Mouse (Mus musculus): ENCODE results near the gene Ptpn11. TPM values are rescaled to one million over a fixed set of nuclear protein-coding genes. Genes with fewer than 3 reads are reported as not detected.

Ptpn11 gene
- total RNA-seq, 2 experiments from 2014 or later: 85.8 to 88.5 TPM

DNA sequence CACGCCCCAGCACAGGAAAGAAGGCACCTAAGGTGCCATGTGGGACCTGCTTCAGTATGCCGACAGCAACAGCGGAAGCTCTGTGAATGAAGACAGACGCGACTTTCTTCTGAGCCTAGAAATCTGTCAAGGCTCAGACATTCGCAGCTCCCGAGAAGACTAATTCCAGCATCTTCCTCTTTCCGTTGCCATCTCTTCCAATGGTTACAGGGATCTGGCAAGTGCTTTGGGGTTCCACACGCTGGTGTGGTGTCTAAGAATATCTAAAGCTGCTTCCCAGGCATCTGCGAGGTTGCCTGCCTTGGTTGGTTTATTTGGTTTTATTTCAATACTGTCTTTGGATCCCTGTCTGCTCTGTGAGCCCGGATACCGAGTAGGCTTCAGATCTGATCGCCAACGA is 65.6 kb downstream of the Ptpn11 start:
- no peak for DNase-seq

DNA sequence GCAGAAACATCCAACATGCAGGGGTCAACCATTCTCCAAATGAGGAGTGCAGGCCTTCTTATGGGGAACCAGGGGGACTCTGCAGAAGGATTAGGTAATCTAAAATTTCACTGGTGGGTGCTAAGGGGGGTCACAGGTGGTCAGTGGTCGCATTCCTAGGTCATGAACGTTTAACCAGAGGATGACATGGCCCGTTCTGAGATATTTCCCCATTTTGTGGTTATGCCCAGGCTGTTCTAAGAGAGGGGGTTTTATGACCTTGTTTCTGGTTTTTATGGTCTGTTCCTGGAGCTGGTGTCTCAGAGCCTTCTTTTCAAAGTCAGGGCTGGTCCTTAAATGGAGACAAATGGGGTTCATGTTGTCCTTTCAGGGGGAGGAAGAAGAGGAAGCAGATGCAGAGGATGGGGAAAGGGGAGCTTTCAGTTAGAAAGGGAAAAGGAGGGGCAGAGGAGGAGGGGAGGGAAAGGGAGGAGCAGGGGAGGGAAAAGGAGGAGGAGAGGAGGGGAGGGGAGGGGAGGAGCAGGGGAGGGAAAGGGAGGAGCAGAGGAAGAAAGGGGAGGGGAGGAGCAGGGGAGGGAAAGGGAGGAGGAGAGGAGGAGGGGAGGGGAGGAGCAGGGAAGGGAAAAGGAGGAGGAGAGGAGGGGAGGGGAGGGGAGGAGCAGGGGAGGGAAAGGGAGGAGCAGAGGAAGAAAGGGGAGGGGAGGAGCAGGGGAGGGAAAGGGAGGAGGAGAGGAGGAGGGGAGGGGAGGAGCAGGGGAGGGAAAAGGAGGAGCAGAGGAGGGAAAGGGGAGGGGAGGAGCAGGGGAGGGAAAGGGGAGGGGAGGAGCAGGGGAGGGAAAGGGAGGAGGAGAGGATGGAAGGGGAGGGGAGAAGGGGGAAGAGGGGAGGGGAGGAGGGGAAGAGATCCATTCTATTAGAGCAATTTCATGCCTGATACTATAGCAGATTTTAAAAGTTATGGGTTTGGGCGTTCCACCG is 66.7 kb downstream of the Ptpn11 start:
- DNase-seq: no peak

DNA sequence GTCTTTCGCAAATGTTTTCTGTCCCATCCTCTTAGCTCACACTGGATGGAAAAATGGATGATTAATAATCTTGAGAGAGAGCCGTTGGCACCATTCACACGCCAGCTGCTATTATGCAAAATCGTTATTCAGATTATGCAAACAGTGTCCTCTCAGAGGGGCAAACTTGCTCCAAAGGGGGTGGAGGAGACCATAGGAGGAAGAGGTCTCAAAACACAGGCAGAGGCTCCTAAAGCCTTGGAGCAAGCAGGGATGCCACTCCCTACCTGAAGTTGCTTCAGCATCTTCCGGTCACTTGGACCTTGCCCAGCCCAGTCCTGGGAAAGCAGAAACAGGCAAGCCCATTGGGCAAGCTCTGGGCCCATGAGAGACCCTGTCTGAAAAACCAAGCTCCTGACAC is 67.8 kb downstream of the Ptpn11 start:
- DNase-seq: no peak

DNA sequence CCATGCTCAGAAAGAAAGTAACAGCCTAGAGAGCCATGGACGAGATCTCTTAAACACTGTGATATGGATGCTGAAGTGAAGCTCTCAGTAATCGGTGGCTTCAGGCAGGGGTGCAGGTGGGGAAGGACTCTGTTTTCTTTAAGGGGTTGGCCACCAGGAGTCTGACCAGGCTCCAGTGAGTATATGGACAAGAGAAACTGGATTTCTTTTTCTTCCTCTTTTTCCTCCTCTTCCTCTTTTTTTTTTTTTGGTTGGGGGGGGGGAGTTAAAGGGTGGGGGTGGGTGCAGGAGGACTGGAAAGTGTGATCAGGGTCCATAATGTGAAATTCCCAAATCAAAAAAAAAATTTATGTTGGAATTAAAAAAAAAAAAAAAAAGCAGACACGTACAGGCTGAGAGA is 68.6 kb downstream of the Ptpn11 start:
- DNase-seq: no peak

DNA sequence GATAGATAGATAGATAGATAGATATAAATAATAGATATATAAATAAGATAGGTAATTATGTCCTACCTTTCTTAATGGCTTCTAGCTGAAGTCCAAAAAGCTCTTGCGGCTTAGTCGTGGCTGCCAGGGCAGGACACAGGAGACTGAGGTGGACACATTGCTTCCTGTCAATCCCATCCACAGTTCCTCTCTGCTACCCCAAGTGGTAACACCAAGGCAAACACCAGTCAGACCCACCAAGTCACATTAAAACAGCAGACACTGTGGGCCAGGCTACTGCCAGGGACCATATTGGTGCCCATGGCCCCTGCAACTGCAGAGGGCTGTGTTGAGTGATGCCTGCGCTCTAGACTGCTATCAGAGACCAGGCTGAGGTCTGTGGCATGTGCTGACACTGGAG is 69.2 kb downstream of the Ptpn11 start:
- no peak for DNase-seq

DNA sequence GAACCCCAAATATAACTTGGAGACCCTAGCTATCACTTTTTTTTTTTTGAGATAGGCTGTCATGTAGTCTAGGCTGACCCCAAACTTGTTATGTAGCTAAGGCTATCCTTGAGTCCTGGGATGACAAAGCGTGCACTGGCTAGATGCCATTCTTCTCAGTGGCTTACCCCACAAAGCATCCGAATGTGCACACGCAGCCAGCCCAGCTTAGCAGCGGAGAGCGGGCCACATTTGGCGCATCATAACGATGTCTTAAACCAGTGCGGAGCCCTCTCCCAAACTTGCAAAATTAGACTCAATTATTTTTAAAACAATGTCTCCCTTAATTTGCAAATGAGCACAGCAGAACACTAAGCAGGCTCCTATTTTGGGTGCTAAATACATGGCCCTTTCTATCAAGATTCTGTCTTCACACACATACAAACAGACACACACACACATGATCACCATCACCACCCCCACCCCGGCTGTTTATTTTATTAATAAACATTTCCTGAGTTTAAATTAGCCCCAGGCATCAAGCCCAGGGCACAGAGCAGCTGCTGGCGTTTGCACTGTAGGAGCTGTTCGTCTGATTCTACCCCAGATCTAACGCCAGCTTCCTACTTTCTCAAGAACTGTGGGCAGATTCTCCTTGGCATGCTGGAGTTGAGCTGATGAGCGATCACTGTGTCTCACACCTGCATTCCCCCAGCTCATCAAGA is 71.7 kb downstream of the Ptpn11 start:
- DNase-seq: no peak

DNA sequence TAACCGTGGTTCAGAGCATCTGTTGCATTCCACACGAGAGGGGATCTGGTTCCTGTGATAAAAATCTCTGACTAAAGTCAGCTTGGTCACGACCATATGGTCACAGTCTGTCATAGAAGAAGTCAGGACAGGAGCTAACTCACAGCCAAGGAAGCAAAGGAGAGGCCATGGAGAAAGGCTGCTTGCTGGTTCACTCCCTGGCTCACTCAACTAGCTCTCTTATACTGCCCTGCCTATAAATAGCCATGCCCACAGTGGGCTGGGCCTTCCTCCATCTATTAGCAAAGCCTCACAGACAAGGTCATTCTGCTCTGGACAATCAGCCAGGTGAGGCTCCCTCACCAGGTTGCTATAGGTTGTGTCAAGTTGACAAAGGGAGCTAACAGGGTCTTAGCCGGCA is 72.9 kb downstream of the Ptpn11 start:
- DNase-seq: no peak

DNA sequence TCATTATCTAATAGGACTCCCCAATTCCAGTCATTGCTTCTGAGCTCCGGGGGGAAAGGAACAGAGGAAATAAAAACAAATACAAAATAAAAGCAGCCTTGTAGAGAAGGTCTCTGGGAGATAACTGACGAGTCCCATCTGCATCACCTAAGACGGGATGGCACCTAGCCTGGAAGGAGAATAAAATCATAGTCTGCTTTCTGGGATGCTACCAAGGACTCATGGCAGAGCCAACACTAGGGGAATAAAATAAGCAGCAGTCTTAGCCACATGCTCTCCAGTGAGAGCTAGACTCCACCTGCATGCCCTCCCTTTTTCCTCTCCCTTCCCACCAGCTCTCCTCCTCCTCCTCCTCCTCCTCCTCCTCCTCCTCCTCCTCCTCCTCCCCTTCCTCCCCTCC is 74.3 kb downstream of the Ptpn11 start:
- DNase-seq: no peak

DNA sequence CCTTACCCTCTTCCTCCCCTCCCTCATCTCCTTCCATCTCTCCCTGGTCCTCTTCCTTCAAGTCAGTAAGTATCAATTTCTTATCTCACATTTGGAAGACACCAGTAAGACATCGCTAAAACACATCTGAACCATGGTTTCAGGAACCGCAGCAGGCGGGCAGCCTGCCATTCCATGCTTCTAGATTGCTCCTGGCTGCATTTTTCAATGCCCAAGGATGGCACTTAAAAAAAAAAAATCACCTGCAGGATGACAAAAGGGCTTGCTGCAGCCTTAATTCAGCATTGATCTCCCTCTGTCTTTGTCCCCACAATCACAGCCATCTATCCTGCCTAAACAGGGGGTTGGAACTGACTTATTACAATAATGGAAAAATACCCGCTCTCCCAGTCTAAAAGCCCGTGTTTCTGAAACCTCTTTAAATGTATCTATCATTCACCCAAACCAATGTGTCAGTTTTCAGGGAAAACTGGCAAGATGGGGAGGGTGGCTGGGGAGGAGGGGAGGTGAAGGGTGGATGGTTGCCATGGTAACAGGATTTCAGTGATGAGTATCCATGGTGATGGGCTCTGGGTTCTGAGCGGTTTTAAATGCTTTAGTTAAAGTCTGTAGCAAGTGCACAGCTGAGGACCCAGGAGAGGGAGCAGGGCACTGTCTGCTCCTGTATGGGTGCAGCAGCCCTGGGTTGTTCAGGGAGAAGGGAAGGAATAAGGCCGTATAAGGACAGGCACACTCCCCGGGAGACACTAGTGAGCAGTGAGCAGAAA is 75.6 kb downstream of the Ptpn11 start:
- no peak for DNase-seq

DNA sequence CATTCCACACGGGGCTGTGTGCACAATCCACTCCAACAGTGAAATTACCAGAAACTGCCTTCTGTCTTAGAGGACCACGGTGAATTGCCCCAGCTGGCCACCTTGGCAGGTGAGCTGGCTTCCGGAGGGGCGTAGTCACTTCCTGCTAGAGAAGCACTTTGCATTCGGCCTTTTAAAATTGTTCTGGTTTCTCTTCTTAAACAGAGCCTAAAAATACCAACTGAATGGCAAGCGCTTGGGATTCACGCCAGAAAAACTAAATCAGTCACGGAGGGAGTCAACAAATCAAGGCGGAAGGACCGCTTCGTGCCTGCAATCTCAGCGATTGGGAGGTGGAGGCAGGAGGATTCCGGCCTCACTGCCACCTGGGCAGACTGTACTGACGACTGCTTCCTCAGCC is 77.0 kb downstream of the Ptpn11 start:
- no peak for DNase-seq

DNA sequence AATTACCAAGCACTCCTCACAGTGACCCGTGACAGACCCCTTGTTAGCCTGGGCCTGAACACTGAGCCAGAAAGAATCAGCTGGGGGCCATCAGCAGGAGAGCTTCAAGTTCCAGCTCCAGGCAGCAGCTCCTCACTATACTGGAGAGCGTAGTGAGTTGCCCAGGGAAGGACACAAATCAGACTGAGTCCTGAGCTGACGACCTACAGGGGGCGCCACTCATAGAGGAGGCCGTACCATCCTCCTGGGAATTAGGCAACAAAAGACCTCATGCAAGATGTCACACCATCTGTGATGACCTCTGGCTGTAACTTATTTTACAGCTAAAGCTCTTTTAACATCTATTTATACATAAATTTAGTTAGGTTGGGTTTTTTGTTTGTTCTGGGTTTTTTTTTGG is 78.8 kb downstream of the Ptpn11 start:
- no peak for DNase-seq

DNA sequence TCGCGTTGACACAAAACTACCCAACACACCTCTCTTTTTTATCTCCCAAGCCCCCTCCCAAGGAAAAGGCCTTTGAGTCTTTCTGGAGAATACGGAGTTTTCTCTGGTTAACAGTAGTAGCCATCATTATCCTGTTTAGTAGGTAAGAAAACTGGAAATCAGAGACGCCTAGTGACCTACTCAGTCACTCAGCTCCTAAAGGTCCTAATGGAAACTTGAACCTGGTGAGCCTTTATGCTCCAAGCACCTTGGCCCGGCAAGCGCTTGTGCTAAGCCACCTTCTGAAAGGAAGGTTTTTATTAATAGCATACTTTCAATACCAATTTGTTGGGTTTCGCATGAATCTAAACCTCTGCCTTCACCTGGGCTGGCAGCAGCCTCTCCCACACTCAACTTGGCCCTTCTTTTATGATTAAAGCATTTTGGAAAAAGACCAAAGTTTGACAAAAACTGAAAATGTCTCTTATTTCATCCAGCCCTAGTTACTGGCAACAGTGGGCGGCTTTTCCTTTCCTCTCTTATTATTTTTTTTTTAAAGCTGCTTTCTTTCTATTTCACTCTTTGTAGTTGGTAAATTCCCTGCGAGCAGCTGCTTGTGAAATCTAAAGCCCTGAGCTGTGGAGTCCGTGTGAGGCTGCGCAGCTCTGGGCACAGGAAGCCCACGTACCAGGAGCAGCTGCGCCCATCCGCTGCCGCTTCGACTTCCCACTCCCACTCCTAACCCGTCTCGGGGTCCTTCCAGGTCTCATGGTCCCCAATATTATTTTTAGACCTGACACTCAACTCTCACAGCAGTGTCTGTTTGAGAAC is 79.9 kb downstream of the Ptpn11 start:
- no peak for DNase-seq

DNA sequence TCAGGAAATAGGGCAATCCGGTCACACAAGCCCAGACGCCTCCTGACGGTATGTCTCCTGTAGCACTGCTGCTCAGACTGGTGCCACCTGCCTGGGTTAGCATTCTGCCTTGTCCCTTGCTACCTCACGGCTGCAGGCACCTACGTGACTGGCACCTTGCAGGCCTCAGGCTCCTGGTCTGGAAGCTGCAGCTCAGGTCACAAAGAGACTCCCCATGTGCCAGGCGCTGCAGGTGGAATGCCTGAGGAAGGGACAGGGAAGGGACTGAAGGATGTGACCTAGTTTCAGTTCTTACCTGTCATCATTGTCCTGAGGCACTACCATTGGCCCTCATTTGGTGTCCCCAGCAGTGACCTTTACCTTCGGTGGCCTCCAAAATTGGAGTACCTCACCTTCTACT is 82.0 kb downstream of the Ptpn11 start:
- no peak for DNase-seq

DNA sequence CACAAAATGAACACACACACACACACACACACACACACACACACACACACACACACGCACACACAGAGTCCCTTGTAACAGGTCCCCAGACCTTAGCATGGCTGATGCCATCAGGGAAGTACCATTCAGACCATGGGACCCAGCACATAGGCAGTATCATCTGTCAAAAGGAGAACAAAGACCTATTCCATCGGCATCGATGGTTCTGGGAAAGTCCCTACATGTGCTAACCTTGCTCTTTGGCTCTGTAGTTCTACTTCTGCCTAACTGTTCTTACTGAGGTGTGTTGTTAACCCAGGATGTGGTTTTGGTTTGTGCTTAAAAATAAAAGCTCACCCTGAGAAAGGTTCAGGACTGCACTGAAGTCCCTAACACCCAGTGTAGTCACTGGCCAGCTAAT is 84.3 kb downstream of the Ptpn11 start:
- DNase-seq: no peak

DNA sequence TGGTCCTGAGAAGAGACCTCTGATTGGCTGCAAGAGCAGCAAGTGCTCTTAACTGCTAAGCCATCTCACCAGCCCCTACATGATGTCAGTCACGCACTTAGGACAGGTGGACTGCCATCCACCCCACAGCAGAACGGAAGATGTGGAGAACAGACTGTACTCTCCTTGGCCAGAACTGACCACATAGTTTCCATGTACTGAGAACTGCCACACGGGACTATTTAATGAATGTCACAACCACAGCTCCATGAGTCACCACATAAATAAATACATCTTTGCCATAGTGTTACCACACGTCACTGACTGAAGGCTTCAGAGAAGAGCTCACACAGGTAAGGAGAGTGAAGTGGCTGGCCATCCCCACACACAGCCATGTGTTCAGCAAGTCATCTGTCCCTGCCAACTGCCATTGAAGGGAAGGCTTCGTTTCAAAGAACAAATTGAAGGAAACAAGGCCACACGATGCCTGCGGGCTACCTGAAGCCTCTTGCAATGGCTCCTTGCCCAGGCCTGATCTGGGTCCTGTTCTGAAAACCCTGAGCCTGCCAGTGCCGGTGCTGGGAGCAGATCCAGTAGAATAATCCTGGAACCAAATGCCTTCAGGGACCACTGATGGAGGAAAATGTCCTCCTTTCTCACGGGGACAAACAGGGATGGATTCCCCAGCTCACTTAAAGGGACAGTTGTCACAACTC is 90.2 kb downstream of the Ptpn11 start:
- DNase-seq: no peak

DNA sequence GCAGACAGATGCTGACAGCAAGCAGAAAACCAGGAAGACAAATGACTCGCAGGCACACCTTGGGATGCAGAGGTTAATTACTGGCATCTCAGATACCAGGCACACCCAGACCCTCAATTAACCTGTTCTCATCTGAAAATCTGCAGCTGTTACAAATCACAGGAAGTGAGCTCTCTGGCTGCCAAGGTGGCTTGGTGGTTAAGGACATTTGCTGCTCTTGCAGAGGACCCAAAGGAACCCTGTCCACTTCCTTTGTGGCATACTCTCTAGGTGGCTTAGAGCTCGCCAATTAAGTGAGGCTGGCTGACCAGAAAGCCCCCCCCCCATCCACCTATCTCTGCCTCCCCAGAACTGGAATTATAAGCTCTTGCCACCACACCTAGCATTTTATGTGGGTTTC is 91.1 kb downstream of the Ptpn11 start:
- DNase-seq: no peak

DNA sequence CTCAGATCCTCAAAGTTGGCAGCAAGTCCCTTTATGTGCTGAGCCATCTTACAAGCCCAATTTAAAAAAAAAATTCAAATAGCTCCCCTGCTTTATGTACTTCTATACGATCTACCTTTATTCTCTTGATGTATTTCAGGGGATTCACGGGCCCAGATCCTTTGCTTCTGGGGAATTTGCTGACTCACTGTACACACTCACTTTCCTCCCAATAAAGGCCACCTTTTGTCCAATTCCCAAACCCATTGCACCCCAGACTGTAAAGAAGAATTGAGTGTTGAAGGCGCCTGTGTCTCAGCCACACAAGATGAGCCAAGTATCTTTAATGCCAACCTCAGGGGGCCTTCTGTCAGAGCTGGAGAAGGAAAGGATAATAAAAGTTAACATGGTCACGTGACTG is 93.2 kb downstream of the Ptpn11 start:
- DNase-seq: no peak

DNA sequence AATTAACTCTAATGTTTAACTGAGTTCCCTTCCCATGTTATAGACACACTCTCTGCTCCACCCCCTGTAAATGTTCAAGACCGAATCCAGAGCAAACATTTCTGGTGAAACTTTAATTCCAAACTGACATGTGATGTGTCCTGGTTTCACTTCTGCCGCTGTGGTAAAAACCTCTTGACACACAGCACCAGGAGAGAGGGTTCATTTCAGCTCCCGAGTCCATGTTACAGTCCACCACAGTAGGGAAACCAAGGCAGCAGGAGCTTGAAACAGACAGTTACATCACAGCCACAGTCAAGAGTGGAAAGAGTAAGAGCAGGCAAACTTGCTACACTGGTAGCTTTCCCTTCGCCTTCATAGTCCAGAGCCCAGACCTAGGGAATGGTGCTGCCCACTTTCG is 94.5 kb downstream of the Ptpn11 start:
- DNase-seq: no peak

DNA sequence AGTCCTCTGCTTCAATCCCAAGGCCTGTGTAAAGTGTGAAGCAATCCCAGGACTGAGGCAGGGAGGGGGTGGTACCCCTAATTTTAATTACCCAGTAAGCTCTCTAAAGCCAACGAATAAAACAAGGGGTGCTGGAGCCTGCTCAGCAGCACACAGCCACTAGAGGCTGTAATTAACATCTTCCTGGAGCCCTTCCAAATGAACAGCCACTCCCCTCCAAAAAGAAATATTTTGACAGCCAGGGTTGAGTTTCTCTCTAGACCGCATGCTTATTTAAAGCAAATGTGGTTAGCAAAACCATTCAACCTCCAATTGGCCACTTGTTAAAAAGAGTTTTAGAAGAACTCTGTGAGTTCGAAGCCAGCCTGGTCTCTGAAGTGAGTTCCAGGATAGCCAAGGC is 97.9 kb downstream of the Ptpn11 start:
- no peak for DNase-seq

DNA sequence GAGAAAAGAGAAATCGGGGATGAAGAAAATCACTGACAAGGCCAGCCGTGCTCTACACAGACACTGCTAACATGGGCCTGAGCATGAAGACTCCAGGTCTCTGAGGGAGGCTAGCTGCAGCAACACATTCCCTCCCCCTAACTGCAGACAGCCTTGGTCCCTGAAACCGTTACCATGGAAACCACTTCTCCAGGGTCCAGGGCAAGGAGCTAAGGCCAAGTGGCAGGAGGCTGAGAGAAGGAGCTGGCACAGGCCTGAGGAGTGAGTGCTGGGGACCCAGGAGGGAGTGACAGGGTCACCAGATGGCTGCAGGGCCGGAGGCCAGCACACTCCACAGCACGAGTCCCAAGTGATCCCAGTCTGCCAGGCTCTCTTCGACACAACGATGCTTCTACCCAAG is 101.5 kb downstream of the Ptpn11 start:
- DNase-seq: no peak

DNA sequence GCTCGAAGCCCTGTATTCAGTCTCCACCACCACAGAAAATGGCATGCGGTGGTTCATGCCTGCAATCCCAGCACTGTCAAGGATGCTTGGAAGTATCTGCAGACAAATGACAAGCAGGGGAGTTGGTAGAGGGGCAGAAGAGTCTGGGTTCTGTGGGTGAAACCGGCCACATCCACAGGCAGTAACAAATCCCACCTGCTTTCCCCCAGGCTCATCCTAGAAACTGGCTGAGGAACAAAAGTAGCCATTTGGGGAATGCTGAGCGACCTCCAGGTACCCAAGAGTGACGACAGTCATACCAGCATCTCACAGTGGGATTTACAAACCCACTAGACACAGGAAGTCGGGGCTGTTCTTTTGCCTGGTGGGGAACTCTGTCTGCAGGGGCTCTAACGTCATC is 103.5 kb downstream of the Ptpn11 start:
- no peak for DNase-seq
